Mouse (Mus musculus): ENCODE measurements around the gene Adam19. TPM values are rescaled to one million over a fixed set of nuclear protein-coding genes. Genes with fewer than 3 reads are reported as not detected.

The Adam19 gene
- polyA plus RNA-seq, 1 experiment = 12.8 TPM

- Histone ChIP-seq H3K36me3 (ENCODE audit: control insufficient read depth, insufficient read depth, low read length) (no peaks in the 10 kb centered on the region), H3K27ac (ENCODE audit: control insufficient read depth, insufficient read depth, low read length) (no peak overlapping the region), H3K4me3 (ENCODE audit: control insufficient read depth, insufficient read depth, low read length) (no peak overlapping the region), H3K4me1 (replicated peaks; ENCODE audit: control insufficient read depth, insufficient read depth, low read length) (peaks cover 5% of the 10 kb centered on the region; the same call in 1 of the 2 replicates), H3K27me3 (ENCODE audit: control insufficient read depth, insufficient read depth, low read length) (no peaks in the 10 kb centered on the region; the same call in 1 of the 2 replicates)
- DNase-seq = peak; percentile 28
- 68% methylated on average over 8 of the region's 8 CpGs for WGBS
- TF ChIP-seq POLR2A (IDR thresholded peaks at IDR 0.05; ENCODE audit: control insufficient read depth, extremely low read depth, insufficient read depth, low read length, poor library complexity) (no peak), CTCF (IDR thresholded peaks at IDR 0.05; ENCODE audit: borderline replicate concordance, control insufficient read depth, extremely low read depth, insufficient read depth, low read length, poor library complexity) (no peak)
These were observed 4.3 kb downstream of the Adam19 start for GRCm38 (mm10) chr11:46059887-46060650.

GRCm38 (mm10) chr11:46060651-46061020 lies 4.8 kb downstream of the Adam19 start:
- Histone ChIP-seq H3K36me3 (ENCODE audit: control insufficient read depth, insufficient read depth, low read length) (no peaks in the 10 kb centered on the region), H3K27me3 (ENCODE audit: control insufficient read depth, insufficient read depth, low read length) (no peaks in the 10 kb centered on the region; the same call in 1 of the 2 replicates), H3K4me3 (ENCODE audit: control insufficient read depth, insufficient read depth, low read length) (no peak overlapping the region), H3K4me1 (replicated peaks; ENCODE audit: control insufficient read depth, insufficient read depth, low read length) (peaks cover 5% of the 10 kb centered on the region; the same call in 1 of the 2 replicates), H3K27ac (ENCODE audit: control insufficient read depth, insufficient read depth, low read length) (no peak overlapping the region)
- 71% methylated on average over 5 of the region's 5 CpGs for WGBS
- DNase-seq = no peak
- TF ChIP-seq POLR2A (IDR thresholded peaks at IDR 0.05; ENCODE audit: control insufficient read depth, extremely low read depth, insufficient read depth, low read length, poor library complexity) (no peak), CTCF (IDR thresholded peaks at IDR 0.05; ENCODE audit: borderline replicate concordance, control insufficient read depth, extremely low read depth, insufficient read depth, low read length, poor library complexity) (no peak)

- Histone ChIP-seq H3K36me3 (ENCODE audit: control insufficient read depth, insufficient read depth, low read length) (no peaks in the 10 kb centered on the region), H3K4me3 (ENCODE audit: control insufficient read depth, insufficient read depth, low read length) (no peak overlapping the region), H3K27ac (ENCODE audit: control insufficient read depth, insufficient read depth, low read length) (no peak overlapping the region), H3K4me1 (replicated peaks; ENCODE audit: control insufficient read depth, insufficient read depth, low read length) (peaks cover 5% of the 10 kb centered on the region; the same call in 1 of the 2 replicates), H3K27me3 (ENCODE audit: control insufficient read depth, insufficient read depth, low read length) (no peaks in the 10 kb centered on the region; the same call in 1 of the 2 replicates)
- WGBS = 49% methylated on average over 6 of the region's 6 CpGs
- no peak for DNase-seq
- no peak for TF ChIP-seq CTCF (IDR thresholded peaks at IDR 0.05; ENCODE audit: borderline replicate concordance, control insufficient read depth, extremely low read depth, insufficient read depth, low read length, poor library complexity)
- TF ChIP-seq POLR2A (IDR thresholded peaks at IDR 0.05; ENCODE audit: control insufficient read depth, extremely low read depth, insufficient read depth, low read length, poor library complexity) = no peak
These were observed 6.1 kb downstream of the Adam19 start for GRCm38 (mm10) chr11:46061776-46062445.

GRCm38 (mm10) chr11:46062569-46062968 lies 6.8 kb downstream of the Adam19 start:
- TF ChIP-seq CTCF (IDR thresholded peaks at IDR 0.05; ENCODE audit: borderline replicate concordance, control insufficient read depth, extremely low read depth, insufficient read depth, low read length, poor library complexity) (no peak), POLR2A (IDR thresholded peaks at IDR 0.05; ENCODE audit: control insufficient read depth, extremely low read depth, insufficient read depth, low read length, poor library complexity) (no peak)
- Histone ChIP-seq H3K4me3 (ENCODE audit: control insufficient read depth, insufficient read depth, low read length) (no peak overlapping the region), H3K27me3 (ENCODE audit: control insufficient read depth, insufficient read depth, low read length) (no peaks in the 10 kb centered on the region), H3K4me1 (replicated peaks; ENCODE audit: control insufficient read depth, insufficient read depth, low read length) (peaks cover 3% of the 10 kb centered on the region; the same call in 1 of the 2 replicates), H3K27ac (ENCODE audit: control insufficient read depth, insufficient read depth, low read length) (no peak overlapping the region), H3K36me3 (ENCODE audit: control insufficient read depth, insufficient read depth, low read length) (no peaks in the 10 kb centered on the region)
- 70% methylated on average over 4 of the region's 4 CpGs for WGBS
- no peak for DNase-seq

- Histone ChIP-seq H3K36me3 (ENCODE audit: control insufficient read depth, insufficient read depth, low read length) (no peaks in the 10 kb centered on the region), H3K27ac (ENCODE audit: control insufficient read depth, insufficient read depth, low read length) (no peak overlapping the region), H3K27me3 (ENCODE audit: control insufficient read depth, insufficient read depth, low read length) (no peaks in the 10 kb centered on the region), H3K4me3 (ENCODE audit: control insufficient read depth, insufficient read depth, low read length) (no peak overlapping the region), H3K4me1 (replicated peaks; ENCODE audit: control insufficient read depth, insufficient read depth, low read length) (peaks cover 3% of the 10 kb centered on the region; the same call in 1 of the 2 replicates)
- WGBS = 56% methylated on average over 9 of the region's 9 CpGs
- DNase-seq = no peak
- TF ChIP-seq CTCF (IDR thresholded peaks at IDR 0.05; ENCODE audit: borderline replicate concordance, control insufficient read depth, extremely low read depth, insufficient read depth, low read length, poor library complexity) (no peak), POLR2A (IDR thresholded peaks at IDR 0.05; ENCODE audit: control insufficient read depth, extremely low read depth, insufficient read depth, low read length, poor library complexity) (no peak)
These were observed 7.4 kb downstream of the Adam19 start for GRCm38 (mm10) chr11:46062993-46063731.

GRCm38 (mm10) chr11:46064767-46065166 lies 9.0 kb downstream of the Adam19 start:
- Histone ChIP-seq H3K4me1 (replicated peaks; ENCODE audit: control insufficient read depth, insufficient read depth, low read length) (peaks cover 3% of the 10 kb centered on the region; the same call in 1 of the 2 replicates), H3K27ac (ENCODE audit: control insufficient read depth, insufficient read depth, low read length) (no peak overlapping the region), H3K36me3 (ENCODE audit: control insufficient read depth, insufficient read depth, low read length) (no peaks in the 10 kb centered on the region), H3K27me3 (ENCODE audit: control insufficient read depth, insufficient read depth, low read length) (no peaks in the 10 kb centered on the region), H3K4me3 (ENCODE audit: control insufficient read depth, insufficient read depth, low read length) (no peak overlapping the region)
- WGBS = 68% methylated on average over 8 of the region's 8 CpGs
- DNase-seq = no peak
- no peak for TF ChIP-seq CTCF (IDR thresholded peaks at IDR 0.05; ENCODE audit: borderline replicate concordance, control insufficient read depth, extremely low read depth, insufficient read depth, low read length, poor library complexity)
- TF ChIP-seq POLR2A (IDR thresholded peaks at IDR 0.05; ENCODE audit: control insufficient read depth, extremely low read depth, insufficient read depth, low read length, poor library complexity) = no peak
